In the genomic region with DNA sequence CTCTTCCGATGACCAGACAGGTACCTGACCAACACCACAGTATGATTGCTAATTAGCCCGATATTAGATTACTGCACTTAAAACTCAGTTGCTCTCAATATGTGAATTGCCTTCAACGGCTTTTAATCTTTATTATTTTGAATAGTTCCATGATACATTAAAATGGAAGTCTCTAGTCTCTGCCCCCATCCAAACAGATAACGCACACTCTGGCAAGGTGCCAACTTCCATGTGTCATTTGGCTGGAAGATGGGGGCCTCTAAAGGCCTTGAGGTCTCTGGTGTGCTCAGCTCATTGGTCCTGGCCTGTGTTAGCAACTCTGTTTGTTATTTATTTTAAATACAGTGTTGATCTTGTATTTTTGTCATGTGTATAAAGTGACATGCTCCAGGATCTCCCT, we compare ENCODE assay signal across 7 mouse cellular contexts.
"Had no signal": no experiment of that assay in that cellular context is flagged by ENCODE, and none has a peak within 500 bp of the region (broad histone marks: within the 10 kb centered on the region; RNA-seq: fewer than 3 reads in every experiment).

No protein-coding gene starts in this region.

- DNase-seq: kidney, postnatal 25 days; liver; lung, adult 2 months; lung, postnatal 14 days; right cerebral cortex, adult 18-20 months; right cerebral cortex, postnatal 25 days; thymus, postnatal 36 days had no signal
